Mouse (Mus musculus) granulocyte monocyte progenitor cell, adult 5-6 weeks (primary cell): ENCODE results near the gene Psme2. TPM values are rescaled to one million over a fixed set of nuclear protein-coding genes. Genes with fewer than 3 reads are reported as not detected.

Source experiments
- ATAC-seq: replicated peaks from 2 replicates; pipeline ENCODE4 v1.8.0; 2016; ENCODE audit warnings: mild to moderate bottlenecking, moderate TSS enrichment, inconsistent platforms; ENCODE audit not compliant: poor library complexity, severe bottlenecking
- total RNA-seq, 2 experiments: library from RNA; stranded (forward) in 1 of 2; stranded (reverse) in 1 of 2; fragments of 200-712, 200-1000 nt in 1 of 2; fragments of >200 nt in 1 of 2; fragmentation: Nextera tagmentation in 1 of 2; gene quantifications; 2 replicates each; pipeline ENCODE4 v1.2.3; 2014 to 2017

Psme2 gene
- total RNA-seq, 2 experiments from 2014 or later = 225 to 352 TPM

GRCm38 (mm10) chr14:55575302-55575701 lies 15.6 kb downstream of the Psme2 start, which contains the start of gene Fitm1:
TSS of gene Fitm1 (plus strand) at chr14:55575617.
- ATAC-seq = no peak

GRCm38 (mm10) chr14:55571760-55572159 lies 19.2 kb downstream of the Psme2 start:
- no peak for ATAC-seq

DNA sequence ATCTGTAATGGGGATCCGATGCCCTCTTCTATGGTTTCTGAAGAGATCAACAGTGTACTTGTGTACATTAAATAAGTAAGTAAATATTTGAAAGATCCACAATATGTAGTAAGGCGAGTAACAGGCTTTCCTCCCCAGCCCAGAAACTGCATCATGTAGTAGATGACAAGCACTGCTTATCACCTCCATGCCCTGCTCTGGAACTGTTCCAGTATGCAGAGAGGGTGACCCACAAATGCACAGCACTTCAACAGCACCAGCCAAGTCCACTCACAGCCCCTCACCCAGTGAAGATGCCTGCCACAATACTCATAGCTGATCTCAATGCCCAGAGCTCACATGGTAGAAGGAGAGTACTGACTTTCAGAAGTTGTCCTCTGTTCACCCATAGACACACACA lies 20.3 kb downstream of the Psme2 start:
- ATAC-seq = no peak

- no peak for ATAC-seq
Measured at GRCm38 (mm10) chr14:55567496-55567895, 23.4 kb downstream of the Psme2 start.

- no peak for ATAC-seq
Measured at GRCm38 (mm10) chr14:55565748-55566147, 25.2 kb downstream of the Psme2 start.

- ATAC-seq = no peak
Measured at GRCm38 (mm10) chr14:55563249-55563648, 27.7 kb downstream of the Psme2 start.

- ATAC-seq = no peak
Measured at GRCm38 (mm10) chr14:55561860-55562259, 29.1 kb downstream of the Psme2 start.

DNA sequence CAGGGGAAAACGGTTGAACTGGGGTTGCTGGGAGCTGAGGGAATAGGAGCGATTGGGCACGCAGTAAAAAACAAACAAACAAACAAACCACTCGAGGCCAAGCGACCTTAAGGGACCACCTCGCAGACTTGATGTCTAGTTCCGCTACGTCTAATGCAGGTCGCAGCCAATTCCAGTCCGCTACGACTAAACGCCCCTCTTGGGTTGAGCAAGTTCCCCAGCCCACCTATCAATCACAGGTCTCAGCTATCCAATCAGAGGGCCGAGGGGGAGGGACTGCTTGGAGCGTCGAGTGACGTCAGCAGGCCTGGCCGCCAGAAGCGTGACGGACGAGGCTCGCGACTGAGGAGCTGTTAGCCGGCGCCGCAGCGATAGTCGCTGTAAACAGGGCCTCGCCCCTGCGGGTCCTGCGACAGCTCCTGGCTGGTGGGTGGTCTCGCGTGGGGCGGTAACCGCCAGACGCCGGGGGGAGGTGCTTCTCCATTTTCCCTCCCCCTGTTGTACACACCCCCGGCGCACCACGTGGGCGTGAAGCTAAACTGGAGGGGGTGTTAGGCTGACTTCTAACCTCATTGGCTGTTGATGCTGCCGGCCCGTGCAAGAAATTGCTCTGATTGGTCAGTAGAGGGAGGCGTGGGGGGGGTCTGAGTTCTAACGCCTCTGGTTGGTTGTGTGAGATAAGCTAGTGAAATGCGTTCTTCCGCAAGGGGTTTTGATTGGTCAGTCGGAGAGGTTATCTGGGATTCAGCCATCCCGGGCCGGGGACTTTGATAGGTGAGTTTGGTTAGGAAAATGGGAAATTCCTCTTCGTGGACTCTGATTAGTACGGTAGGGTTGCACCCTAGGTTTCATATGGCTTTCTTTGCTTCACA lies 30.5 kb downstream of the Psme2 start, which contains the start of gene A730061H03Rik:
Gene A730061H03Rik (minus strand): TSS at position 205 of the 872 bp plus-strand sequence.
- ATAC-seq = peak; percentile 76

GRCm38 (mm10) chr14:55559799-55560201 lies 31.1 kb downstream of the Psme2 start, which contains the start of gene Dcaf11:
TSS of gene Dcaf11 (plus strand) at chr14:55560006.
- ATAC-seq = peak; percentile 46

- ATAC-seq = no peak
Measured at GRCm38 (mm10) chr14:55558740-55559448, 32.0 kb downstream of the Psme2 start.

GRCm38 (mm10) chr14:55557587-55557986 lies 33.3 kb downstream of the Psme2 start:
- no peak for ATAC-seq

DNA sequence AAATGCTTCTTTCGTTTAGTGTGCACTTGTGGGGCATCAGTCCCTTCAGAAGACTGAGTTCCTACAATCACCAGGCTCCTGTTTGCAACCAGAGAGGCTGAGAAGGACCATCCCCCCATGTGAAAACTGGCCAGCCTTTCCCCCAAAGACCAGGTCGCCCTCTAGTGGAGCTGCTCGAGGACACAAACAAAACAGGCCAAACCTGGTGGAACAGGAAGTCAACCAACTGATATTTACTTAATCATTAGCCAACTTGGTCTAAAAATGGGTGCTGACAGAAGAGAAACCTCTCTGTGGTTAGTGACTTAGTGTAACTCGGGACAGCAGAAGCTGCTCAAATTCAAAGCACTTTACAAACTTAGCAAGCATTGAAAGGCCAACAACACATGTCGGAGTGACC lies 33.9 kb downstream of the Psme2 start:
- peak; percentile 34 for ATAC-seq

GRCm38 (mm10) chr14:55555788-55556187 lies 35.1 kb downstream of the Psme2 start:
- ATAC-seq = no peak

DNA sequence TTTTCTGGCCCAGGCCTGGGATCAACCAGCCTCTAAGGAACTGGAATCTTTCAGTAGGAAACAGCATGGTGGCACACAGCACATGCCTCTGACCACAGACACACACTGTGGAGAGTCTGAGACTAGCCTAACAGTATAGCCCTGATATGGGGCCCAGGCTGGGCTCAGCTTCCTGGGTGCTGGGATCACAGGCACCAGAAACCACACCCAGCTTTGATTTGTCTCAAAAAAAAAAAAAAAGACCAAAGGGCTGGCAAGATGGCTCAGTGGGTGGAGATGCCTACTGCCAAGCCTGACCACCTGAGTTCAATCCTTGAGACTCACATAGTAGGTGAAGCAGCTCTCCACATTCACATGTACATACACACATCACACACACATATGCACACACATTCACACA lies 36.3 kb downstream of the Psme2 start:
- no peak for ATAC-seq

DNA sequence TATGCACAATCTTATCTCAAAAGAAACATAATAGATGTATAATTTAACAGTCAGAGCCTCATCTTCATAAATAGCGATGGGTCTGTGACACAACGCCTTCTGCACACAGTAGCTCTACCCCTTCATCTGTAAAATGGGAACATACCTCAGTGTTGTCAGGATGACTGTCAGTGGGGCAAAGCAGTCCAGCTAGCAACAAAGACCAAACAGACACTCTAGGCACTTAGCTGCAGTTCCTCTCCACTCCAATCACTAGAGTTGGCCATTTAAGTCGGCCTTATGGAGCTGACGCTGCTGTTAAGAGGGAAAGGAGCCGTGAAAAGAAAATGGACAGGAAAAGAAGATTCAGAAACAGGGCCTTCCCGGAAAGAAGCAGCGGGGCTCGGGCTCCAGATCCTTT lies 39.1 kb downstream of the Psme2 start:
- no peak for ATAC-seq

GRCm38 (mm10) chr14:55551347-55551746 lies 39.6 kb downstream of the Psme2 start:
- no peak for ATAC-seq

DNA sequence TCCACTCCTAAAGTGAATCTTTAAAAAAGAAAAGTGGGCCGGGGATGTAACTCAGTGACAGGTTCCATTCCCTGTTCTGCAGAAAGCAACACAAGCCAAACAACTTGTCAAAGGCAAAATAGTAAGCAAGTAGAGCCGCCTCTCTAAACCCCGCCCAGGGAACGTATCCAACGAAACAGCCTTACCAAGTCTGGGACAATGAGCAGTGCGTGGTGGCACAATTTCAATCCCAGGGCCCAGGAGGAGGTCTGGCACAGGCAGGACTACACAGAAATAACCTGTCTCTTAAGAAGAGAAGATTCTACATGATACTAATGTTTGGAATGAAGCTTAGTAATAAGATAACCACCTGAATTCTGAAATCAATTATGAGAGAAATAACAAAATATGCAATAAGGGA lies 40.7 kb downstream of the Psme2 start:
- ATAC-seq = no peak

- ATAC-seq = no peak
Measured at GRCm38 (mm10) chr14:55544334-55544733, 46.6 kb downstream of the Psme2 start.

GRCm38 (mm10) chr14:55542268-55542667 lies 48.6 kb downstream of the Psme2 start:
- no peak for ATAC-seq

DNA sequence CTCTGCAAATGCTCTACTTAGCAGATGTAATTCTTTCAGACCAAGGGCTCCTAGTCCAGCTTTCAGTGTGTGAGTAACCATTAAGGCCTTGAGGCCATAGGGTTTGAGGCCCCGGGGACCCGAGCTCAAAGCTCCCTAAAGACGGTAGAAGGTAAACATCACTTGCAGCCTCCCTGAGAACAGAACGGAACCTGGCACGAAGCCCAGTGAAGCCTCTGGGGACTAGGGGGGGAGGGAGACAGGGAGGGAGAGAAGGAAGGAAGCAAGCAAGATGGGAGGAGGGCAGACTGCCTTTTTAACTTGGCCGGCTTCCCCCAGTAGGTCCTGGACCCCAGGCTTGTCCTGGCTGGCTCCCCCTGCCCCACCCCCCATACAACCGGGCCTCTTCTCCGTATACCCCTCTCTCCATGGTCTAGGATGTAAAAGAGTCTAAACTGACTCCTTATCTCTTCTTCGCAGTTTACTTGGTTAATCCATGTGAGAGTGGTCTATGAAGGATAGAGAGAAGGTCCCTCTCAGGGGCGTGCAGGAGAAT lies 50.1 kb downstream of the Psme2 start:
- ATAC-seq = peak; percentile 36
